Mouse (Mus musculus) urinary bladder, postnatal 4 days (tissue): ENCODE data around the gene Rmnd5b.

ENCODE experiments used
- DNase-seq, 2 experiments: peaks; one replicate each; pipeline ENCODE4 v3.0.0; 2021 to 2022; ENCODE audit warnings: low spot score in 2 of 2

The Rmnd5b gene

DNA sequence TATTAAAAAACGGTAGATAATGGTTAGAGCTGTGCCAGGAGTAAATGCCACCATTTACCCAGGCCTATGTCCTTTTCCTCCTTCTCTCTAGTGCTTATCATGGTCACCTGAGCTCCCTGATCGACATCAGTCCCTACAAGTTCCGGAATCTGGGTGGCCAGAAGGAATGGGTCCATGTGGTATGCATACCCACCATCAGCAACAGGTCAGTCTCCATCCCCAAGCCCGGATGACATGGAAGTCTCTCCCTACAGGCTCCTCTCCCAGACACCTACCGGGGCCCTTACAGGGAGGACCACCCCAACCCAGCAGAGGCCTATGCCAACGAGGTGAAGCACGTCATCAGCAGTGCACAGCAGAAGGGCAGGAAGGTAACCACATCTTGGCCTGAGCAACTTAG, 43.8 kb downstream of the Rmnd5b start:
- DNase-seq: no peak

DNA sequence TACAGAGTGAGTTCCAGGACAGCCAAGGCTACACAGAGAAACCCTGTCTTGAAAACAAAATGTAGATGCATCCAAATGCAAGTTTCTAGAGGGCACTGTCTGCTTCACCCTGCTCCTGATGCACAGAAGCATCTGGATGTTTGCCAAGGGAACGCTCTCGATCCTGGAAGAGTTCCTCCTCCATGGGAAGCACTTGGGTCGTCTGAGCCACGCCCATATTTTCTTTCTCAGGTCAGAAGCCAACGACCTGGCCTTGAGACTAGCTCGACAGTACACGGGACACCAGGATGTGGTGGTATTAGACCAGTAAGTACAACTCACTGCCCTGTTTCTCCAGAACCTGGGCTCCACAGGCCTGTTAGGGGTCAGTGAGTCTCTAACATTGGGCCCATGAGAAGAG, 44.5 kb downstream of the Rmnd5b start:
- DNase-seq: no peak

DNA sequence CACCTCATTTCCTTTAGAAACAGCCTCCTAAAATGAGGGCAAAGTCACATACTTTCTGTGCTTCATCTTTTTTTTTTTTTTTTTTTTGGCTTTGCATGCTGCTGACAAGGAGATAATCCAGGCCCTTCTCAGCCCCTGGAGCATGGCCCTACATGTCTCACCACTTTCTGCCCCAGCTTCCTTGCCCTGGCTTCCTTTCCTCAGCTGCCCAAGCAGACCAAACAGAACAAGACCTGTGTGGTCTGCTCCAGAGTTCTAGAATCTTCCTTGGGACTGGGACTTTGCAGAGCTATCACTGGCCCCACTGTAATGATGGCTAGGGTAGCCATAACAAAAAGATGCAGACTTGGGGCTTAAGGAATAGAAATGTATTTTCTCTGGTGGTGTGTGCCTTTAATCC, 45.7 kb downstream of the Rmnd5b start:
- no peak for DNase-seq

DNA sequence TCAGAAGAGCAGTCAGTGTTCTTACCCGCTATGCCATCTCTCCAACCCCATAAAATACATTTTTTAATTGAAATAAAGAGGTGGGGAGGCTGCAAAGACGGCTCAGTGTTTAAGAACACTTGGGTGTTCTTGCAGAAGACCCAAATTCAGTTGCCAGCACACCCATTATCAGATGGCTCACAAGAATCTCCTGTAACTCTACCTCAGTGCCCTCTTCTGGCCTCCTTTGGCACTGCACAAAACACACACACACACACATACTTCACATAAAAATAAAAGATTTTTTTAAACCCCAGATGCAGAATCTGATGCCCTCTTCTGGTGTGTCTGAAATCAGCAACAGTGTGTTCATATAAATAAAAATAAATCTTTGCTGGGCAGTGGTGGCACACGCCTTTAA, 46.9 kb downstream of the Rmnd5b start:
- no peak for DNase-seq

DNA sequence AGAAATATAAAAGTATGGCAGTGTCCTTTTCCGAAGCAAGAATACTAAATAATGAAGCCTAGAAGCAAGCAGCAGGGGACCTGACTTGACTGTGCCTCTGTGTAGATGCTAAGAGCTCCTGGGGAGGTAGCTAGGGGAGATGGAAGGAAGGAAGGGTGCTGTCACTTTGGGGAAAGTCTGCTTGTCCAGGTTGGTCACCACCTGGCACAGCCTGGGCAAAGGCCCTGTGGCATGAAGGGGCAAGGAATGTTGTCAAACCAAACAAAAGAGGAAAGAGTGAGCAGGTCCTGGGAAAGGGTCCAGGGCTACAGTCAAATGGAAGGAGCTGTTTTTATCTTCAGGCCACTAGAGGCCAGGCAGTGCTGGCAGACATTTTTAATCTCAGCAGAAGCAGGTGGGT, 48.6 kb downstream of the Rmnd5b start:
- no peak for DNase-seq

DNA sequence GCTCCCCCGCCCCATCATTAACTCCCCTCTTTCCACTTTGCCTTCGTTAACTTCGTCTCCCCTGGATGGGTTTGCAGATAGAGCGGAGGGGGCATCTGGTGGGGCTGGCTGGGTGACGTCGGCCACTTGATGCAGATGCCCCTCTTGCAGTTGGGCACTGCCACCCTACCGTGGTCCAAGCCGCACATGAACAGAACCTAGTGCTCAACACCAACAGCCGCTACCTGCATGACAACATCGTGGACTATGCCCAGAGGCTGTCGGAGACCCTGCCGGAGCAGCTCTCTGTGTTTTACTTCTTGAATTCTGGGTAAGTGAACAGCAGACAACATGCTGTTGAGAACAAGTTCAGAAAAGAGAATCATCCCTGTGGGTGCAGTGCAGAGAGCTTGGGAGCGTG, 49.3 kb downstream of the Rmnd5b start:
- no peak for DNase-seq

DNA sequence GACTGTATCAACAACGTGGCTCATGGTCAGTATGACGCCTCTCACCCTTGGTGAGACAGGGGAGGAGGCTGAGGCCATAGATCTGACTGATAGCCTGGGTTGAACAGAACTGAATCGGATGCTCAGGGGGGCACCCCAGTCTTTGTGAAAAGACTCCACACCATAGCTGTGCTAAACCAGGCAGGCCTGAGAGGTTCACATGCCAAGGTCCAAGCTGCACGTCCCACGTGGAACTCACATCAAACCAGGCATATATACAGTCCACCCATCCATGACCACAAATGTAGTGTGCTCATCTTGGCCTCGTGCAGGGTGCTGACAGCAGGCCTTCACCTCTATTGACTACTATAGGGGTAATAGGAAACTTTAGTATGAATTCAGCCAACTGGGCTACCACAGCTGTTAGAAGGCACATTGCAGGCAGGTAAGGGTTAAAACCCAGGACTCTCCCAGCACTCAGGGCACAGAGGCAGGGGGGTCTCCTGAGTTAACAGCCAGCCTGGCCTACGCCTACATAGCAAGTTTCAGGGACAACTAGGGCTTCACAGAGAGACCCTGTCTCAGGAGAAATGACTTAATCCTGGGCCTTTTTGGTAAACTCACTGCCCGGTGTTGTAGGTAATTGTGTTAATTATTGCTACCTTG, 50.0 kb downstream of the Rmnd5b start:
- DNase-seq: no peak

DNA sequence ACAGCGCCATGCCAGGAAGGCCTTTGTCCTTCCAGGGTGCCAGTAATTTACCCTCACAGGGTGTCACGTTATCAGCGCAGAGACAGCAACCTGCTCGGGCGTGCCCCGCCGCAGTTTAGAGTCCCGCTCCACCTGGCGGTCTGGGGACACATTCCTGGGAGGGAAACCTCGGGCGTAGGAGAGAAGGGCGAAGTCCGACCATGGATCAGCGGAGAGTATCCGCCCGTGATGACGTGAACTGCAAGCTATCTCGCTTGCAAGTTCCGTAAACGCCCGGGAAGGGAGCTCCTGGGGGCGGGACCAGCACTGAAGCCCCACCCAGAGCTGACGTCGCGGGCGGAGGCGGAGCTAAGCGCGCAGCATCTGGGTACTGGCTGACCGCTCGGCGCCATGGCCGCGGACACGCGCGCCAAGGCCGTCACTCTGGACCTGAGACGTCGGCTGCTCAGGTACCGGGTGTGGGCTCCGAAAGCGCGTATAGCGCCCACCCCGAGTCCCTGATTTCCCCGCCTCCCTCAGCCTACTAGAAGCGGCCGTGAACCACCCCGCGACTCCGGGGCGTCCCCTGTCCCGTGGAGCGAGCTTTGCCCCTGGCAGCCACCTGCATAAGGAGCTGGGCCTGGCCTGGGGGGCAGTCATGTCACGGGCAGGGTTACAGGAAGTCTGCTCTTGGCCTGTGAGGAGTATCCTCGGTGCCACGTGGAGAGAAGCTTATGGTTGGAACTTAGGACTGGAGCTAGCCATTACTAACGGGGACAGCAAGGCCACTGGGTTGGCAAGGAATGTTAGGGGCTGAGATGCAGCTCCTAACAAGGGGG, 51.1 kb downstream of the Rmnd5b start, which contains the start of gene Phykpl:
Phykpl (plus strand) TSS at position 327 of the 818 bp plus-strand sequence.
- DNase-seq: peak; percentile 96 to 97

DNA sequence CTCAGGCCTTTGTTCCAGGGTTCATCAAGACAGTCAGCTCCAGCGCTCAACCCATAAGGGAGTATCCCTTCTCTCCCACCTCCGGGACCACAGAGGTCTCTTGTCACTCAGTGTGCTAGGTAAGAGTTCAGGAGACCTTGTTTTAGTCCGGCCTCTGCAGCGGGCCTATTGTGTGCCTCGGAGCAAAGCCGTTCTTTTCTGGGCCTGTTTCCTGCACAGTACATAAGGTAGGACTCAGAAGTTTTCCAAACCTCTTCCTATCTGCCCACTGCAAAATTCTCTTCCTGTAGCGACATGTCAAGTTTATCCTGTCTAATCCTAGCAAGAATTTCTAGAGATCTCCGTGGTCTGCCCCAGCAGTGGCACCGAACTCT, 51.7 kb downstream of the Rmnd5b start:
- peak in 1 of 2 experiments; percentile 28 for DNase-seq

DNA sequence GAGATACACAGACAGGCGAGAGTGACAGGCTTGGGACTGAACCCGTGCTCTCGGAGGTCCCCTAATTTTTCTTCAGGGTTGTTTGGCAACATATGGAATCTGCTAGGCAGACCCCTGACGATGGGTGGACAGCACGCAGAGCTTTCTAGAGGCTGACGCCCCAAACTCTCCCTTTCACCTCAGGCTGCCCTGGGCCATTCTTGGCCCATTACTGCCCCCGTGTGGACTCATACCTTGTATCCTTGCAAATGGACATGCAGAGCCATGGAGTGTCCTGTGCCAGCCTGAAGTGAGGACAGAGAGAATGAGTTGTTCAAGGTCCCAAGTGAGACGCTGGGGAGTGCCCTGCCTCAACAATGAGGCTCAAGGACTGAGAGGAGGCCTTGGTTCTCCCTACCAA, 53.0 kb downstream of the Rmnd5b start:
- peak; percentile 55 to 73 for DNase-seq

DNA sequence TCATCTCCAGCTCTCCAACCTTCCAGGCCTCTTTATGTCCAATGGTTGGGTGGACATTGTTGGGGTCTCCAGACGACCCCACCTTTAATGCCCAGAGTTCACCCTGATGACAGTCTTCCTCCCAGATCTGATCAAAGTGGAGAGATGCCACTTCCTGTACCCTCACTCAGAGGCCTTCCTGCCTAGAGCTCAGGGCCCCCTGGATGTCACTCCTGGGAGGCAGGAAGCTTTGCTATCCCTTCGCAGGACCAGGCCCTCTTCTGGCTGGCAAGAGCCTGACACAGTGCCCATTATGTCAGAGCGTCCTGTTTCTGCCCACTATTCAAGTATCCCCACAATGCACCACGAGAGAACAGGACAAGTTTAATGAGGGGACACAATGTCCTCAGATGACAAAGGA, 56.7 kb downstream of the Rmnd5b start:
- no peak for DNase-seq

DNA sequence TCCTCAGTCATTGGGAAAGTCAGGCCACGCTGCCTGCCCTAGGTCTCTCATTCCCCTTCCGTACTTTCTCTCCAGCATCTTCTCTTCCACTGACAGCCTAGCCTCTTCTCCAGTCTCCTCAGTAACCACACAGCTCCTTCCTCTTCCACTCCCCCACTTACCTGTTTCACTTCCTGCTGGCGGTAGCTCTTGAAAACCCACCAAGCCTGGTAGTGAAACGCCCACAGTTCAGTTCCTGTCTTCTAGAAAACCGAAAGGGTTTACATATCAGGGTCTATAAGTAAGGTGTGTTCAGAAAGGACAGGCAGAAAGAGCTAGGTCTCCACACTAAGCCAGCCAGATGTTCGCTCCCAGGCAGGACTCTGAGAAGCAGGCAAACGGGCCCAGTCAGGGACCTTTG, 58.1 kb downstream of the Rmnd5b start:
- no peak for DNase-seq

DNA sequence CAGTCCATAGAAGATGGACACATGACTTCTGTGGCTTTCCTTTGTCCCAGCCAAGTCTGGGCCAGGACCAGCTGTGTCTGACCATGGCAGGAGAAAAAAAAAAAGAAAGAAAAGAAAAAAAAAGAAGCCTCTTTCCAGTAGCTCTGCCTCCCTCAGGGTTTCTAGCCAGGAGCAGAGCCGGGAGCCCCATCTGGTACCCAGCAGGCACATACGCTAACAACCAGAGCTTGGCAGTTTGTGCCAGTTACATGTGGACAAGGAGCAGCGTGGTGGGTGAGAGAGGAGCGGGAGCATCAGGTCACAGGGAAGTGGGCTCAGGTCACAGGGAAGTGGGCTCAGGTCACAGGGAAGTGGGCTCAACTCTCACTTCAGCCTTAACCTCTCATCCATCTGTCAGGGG, 59.2 kb downstream of the Rmnd5b start:
- no peak for DNase-seq
